Mouse (Mus musculus): ENCODE results near the gene Gm12886.

GRCm38 (mm10) chr4:121422999-121423398 is at the start of gene Gm12886:
- no peak for TF ChIP-seq TAL1 (IDR thresholded peaks at IDR 0.05; ENCODE audit: low read length)
- TF ChIP-seq GATA1 (IDR thresholded peaks at IDR 0.05; ENCODE audit: low read length): no peak
